Mouse (Mus musculus) embryonic facial prominence, embryonic 11.5 days (tissue): ENCODE data around the gene Suds3. TPM values are rescaled to one million over a fixed set of nuclear protein-coding genes. Genes with fewer than 3 reads are reported as not detected.

Source experiments
- ATAC-seq: fragments of 200-750 bp; cut with Nextera tagmentation; replicated peaks from 2 replicates; pipeline ENCODE4 v1.8.0; 2017; ENCODE audit warnings: low read depth; ENCODE audit not compliant: insufficient number of reproducible peaks, low FRiP score, low TSS enrichment
- DNase-seq: peaks from one replicate; pipeline ENCODE4 v3.0.0-alpha.2; 2015; ENCODE audit warnings: low spot score
- H3K27ac ChIP-seq: fragments of 300-500 bp; sonication (generic); replicated peaks from 2 replicates; pipeline ENCODE4 v1.5.1; 2014; ENCODE audit warnings: mild to moderate bottlenecking, low read depth, low read length, control low read depth
- H3K27me3 ChIP-seq: fragments of 300-500 bp; sonication (generic); 2 replicates; pipeline ENCODE4 v1.6.1; 2014; ENCODE audit warnings: mild to moderate bottlenecking, low read length, moderate library complexity, mixed read lengths; ENCODE audit not compliant: control insufficient read depth, insufficient read depth
- H3K36me3 ChIP-seq: fragments of 300-500 bp; sonication (generic); replicated peaks from 2 replicates; pipeline ENCODE4 v1.6.1; 2014; ENCODE audit warnings: low read depth, mild to moderate bottlenecking, low read length, moderate library complexity, mixed read lengths; ENCODE audit not compliant: control insufficient read depth, insufficient read depth
- H3K4me1 ChIP-seq: fragments of 300-500 bp; sonication (generic); 2 replicates; pipeline ENCODE4 v1.6.1; 2014; ENCODE audit warnings: low read length, mixed read lengths; ENCODE audit not compliant: control insufficient read depth, insufficient read depth
- H3K4me2 ChIP-seq: fragments of 300-500 bp; sonication (generic); 2 replicates; pipeline ENCODE4 v1.6.1; 2014; ENCODE audit warnings: low read depth, mild to moderate bottlenecking, control low read depth, low read length, moderate library complexity
- H3K4me3 ChIP-seq: fragments of 300-500 bp; sonication (generic); 2 replicates; pipeline ENCODE4 v1.5.1; 2014; ENCODE audit warnings: low read depth, low read length, control low read depth
- H3K9ac ChIP-seq: fragments of 300-500 bp; sonication (generic); replicated peaks from 2 replicates; pipeline ENCODE4 v1.6.1; 2014; ENCODE audit warnings: mild to moderate bottlenecking, control low read depth, low read length
- H3K9me3 ChIP-seq: fragments of 300-500 bp; sonication (generic); replicated peaks from 2 replicates; pipeline ENCODE4 v1.6.1; 2016; ENCODE audit warnings: mild to moderate bottlenecking, low read length, inconsistent platforms, mixed read lengths; ENCODE audit not compliant: control insufficient read depth
- WGBS: fragments of 180-500 bp; shearing (Covaris S2); extraction: QIAGEN DNeasy Blood & Tissue Kit; methylation state at CpG from one replicate; pipeline ENCODE4 v1.1.7; 2014; 5-methylcytosine and 5-hydroxymethylcytosine counted together
- polyA plus RNA-seq: library from polyadenylated mRNA; unstranded; fragments of >200 nt; fragmentation: Nextera tagmentation; extraction: Ambion mirVana; gene quantifications from 2 replicates; pipeline ENCODE4 v1.2.1, GENCODE M21; 2014

Suds3 gene
- polyA plus RNA-seq, 1 experiment from 2014 or later = 52.2 TPM

DNA sequence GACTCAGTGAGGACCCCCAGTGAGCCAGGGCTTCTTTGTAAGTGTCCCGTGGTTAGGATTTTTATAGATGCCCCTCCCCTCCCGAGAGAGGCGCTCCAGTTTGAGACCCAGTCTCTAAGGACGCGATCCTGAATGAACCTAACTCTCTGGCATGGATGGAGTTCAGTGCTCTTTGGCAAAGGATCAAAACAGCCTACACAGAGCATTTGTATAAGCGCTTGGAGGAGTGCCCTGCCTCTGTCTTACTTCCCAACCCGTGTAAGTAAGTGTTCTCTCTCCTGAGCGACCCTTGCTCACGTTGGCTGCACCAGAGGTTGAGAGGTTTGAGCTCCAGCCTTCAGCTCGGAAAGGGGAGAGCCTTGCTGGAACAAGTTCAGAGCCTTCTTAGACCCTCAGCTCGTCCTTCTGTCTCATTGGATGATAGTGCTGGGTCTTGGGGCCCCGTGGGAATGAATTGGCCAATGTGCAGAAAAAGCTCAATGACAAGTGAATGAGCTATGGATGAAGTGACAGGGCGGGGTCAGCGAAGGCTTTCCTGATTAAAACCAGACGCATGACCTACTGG is 37.7 kb upstream of the Suds3 start:
- ATAC-seq (no peak), DNase-seq (peak; percentile 56)
- Histone ChIP-seq H3K27me3 (no peaks in the 10 kb centered on the region), H3K27ac (no peak overlapping the region), H3K9ac (no peak overlapping the region), H3K4me3 (no peak overlapping the region), H3K4me2 (no peak overlapping the region), H3K36me3 (no peaks in the 10 kb centered on the region), H3K4me1 (no peaks in the 10 kb centered on the region), H3K9me3 (no peaks in the 10 kb centered on the region)
- WGBS = 67% methylated on average over 15 of the region's 15 CpGs

DNA sequence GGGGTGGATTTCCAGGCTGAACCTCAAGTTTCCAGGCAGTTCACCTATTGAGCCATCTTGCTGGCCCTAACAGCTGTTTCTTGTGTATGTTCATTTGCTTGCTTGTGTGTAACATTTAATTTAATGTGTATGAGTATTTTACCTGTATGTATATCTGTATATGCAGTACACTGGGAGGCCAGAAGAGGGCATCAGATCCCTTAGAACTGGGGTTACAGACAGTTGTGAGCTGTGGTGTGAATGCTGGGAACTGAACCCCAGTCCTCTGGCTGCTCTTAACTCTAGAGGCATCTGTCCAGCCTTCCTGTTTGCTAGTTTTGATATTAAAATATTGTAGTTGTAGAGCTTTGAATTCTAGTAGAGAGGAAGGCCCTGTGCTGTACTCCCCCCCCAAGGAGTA is 37.0 kb upstream of the Suds3 start:
- Histone ChIP-seq H3K27me3 (no peaks in the 10 kb centered on the region), H3K9ac (no peak overlapping the region), H3K27ac (no peak overlapping the region), H3K9me3 (no peaks in the 10 kb centered on the region), H3K4me2 (no peak overlapping the region), H3K36me3 (no peaks in the 10 kb centered on the region), H3K4me1 (no peaks in the 10 kb centered on the region), H3K4me3 (no peak overlapping the region)
- ATAC-seq (no peak), DNase-seq (no peak)

DNA sequence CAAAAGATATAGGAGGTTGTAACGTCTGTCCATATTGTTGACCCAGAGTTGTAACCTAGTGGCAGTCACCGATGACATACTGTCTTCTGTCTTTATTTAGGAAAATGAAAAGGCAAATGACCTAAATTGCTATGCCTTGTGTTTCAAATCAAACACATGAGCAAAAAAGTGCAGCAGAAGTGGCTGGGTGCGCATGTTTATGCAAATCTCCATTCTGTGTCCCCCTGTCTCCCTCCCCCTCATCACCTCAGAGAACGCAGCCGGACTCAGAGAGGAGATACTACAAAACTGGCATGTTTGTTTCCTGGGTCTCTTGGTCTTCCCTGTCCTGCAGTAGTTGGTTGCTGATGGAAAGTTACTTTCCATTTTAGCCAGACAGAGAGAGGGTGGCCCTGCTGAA is 34.2 kb upstream of the Suds3 start:
- Histone ChIP-seq H3K27ac (no peak overlapping the region), H3K9me3 (no peaks in the 10 kb centered on the region), H3K9ac (no peak overlapping the region), H3K4me3 (no peak overlapping the region), H3K4me2 (no peak overlapping the region), H3K36me3 (no peaks in the 10 kb centered on the region), H3K4me1 (no peaks in the 10 kb centered on the region), H3K27me3 (no peaks in the 10 kb centered on the region)
- DNase-seq (no peak), ATAC-seq (no peak)
- WGBS = 85% methylated on average over 5 of the region's 5 CpGs

DNA sequence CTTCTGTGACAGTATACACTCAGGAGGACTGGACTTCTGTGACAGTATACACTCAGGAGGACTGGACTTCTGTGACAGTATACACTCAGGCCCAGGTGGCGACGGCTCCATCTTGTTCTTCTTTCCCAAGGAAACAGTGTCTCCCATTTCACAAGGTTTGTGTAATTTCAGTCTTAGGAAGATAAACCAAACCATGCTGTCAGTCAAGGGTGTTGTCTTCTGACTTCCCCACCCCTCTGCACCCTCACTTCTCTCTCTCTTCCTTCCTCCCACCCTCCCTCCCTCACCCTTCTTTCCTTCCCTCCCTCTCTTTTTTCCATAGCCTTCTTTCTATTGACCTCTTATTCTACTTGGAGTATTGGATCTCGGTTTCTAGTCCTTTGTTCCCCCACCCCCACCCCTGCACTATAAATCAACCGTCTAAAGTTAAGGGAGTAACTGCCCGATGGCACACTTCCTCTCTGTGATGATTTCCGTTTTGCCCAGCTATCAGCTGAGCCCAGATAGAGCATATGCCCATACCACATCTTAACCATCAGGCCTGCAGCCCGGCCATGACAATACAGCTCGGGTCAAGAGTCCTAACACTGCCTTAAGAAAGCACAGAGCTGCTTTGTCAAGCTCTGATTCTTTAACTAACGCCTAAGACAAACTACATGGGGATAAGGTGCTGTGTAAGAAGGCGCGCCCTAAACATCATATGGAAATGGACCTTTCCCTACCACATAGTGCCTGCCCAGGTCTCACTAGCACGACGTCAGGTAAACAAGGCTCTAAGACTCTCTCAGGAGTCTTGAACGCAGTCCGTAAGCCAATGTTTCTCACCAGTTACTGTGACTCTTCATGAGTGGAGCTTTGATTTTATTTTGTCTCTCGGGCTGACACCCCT is 33.4 kb upstream of the Suds3 start:
- Histone ChIP-seq H3K4me2 (no peak overlapping the region), H3K4me3 (no peak overlapping the region), H3K9me3 (no peaks in the 10 kb centered on the region), H3K9ac (no peak overlapping the region), H3K27me3 (no peaks in the 10 kb centered on the region), H3K36me3 (no peaks in the 10 kb centered on the region), H3K4me1 (no peaks in the 10 kb centered on the region), H3K27ac (no peak overlapping the region)
- WGBS = 78% methylated on average over 16 of the region's 16 CpGs
- DNase-seq (no peak), ATAC-seq (no peak)

DNA sequence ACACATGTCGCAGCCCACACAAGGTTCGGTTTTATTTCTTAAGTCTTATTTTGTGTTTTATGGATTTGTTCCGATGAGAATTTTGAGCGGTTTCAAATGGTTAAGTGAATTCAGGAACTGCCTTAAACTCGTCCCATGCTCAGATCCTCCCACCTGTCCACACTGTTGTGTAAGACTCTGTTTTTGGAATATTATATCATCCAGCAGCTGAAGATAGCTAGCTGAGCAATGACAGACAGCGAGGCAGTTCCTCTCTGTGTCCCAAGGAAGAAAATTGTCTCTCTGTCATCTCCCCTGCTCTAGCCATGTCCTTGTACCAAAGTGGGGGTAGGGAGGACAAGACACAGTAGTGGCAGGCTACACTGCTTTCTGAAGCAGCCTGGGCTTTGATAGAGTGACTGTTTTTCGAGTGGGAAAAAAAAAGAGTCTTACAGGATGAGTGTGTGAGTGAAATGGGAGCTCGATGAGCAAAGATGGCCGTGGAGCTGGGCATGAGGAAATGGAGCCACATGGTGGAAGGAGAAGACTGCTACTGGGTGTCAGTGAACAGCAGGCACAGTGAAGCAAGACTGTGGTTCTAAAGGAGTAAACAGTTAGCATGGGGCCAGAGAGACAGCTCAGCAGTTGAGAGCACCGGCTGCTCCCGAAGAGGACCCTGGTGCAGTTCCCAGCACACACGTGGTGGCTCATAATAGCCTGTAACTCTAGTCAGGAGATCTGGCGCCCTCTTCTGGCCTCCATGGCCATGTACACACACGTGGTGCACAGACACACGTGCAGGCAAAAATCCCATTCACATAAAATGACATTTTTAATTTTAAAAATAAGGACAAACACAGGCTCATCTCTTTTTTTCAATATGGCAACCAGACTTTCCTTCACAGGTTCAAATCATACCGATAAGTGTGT is 31.5 kb upstream of the Suds3 start:
- H3K27ac ChIP-seq = no peak overlapping the region
- ATAC-seq = no peak
- H3K4me1 ChIP-seq = no peaks in the 10 kb centered on the region
- no peak overlapping the region for H3K4me2 ChIP-seq
- H3K9me3 ChIP-seq = no peaks in the 10 kb centered on the region
- H3K36me3 ChIP-seq = no peaks in the 10 kb centered on the region
- 87% methylated on average over 16 of the region's 16 CpGs for WGBS
- H3K9ac ChIP-seq = no peak overlapping the region
- no peak for DNase-seq
- H3K4me3 ChIP-seq = no peak overlapping the region
- H3K27me3 ChIP-seq = no peaks in the 10 kb centered on the region

DNA sequence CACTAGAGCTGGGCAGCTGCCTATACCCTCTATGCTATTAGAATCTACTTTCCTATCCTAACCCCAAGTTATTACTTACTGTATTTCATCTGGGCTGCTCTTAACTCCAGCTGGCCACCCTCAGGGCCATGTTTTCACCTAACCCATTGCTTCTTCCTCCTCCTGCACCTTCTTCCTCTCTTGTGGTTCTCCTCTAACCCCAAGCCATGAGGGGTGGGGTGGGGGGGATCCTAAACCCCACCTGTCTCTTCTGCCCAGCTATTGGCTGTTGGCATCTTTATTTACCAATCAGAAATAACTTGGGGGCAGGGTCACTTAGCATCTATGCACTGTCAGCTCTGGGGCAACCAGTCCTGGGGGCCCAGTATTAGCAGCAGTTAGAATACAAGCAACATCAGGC is 30.3 kb upstream of the Suds3 start:
- Histone ChIP-seq H3K27me3 (no peaks in the 10 kb centered on the region), H3K9me3 (no peaks in the 10 kb centered on the region), H3K4me1 (no peaks in the 10 kb centered on the region), H3K36me3 (no peaks in the 10 kb centered on the region), H3K4me3 (no peak overlapping the region), H3K4me2 (no peak overlapping the region), H3K27ac (no peak overlapping the region), H3K9ac (no peak overlapping the region)
- ATAC-seq = no peak
- no peak for DNase-seq

DNA sequence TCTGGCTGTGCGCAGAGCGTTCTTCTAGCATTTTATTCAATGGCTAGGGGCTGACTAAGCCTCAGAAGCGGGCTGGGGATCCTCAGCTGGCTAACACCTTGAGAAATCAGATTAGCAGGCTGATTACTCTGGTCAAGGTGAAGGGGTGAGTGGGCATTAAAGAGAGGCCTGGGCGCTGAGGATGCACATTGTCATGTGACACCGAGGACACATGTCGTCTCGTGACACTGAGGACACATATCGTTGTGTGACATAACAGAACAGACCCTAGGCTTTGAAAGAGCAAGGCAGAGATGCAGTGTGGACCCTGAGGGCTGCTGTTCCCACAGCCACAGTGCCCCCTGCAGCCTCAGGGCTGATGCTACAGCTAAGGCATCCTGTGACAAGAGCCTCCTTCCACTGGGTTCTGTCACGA is 27.8 kb upstream of the Suds3 start:
- DNase-seq = peak; percentile 51
- no peak overlapping the region for H3K4me3 ChIP-seq
- 59% methylated on average over 9 of the region's 9 CpGs for WGBS

DNA sequence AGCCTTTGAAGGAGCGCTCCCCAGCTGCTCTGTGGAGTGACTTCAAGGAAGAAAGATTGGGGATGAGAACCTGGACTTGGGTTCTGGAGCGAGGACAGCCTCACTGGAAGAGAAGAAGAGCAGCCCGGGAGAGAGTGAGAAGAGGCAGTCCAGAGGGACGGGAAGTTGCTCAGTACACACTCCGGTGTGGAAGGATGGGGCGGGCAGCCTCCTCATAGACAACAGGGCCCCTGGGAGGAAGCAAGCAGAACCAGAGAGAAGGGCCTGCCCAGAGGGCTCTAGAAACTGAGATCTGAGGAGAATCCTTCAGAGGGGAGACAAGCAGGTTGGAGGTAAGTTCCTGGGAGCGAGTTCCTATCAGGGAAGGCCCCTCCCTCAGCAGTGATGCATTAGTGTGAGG is 24.5 kb upstream of the Suds3 start:
- Histone ChIP-seq H3K36me3 (no peaks in the 10 kb centered on the region), H3K27me3 (no peaks in the 10 kb centered on the region), H3K27ac (no peak overlapping the region), H3K9ac (no peak overlapping the region), H3K4me1 (no peaks in the 10 kb centered on the region; the same call in 1 of the 2 replicates), H3K4me3 (no peak overlapping the region), H3K4me2 (no peak overlapping the region), H3K9me3 (no peaks in the 10 kb centered on the region)
- ATAC-seq (no peak), DNase-seq (no peak)
- WGBS = 78% methylated on average over 7 of the region's 7 CpGs

More for the DNA sequence above, 27.8 kb upstream of the Suds3 start:
- no peak overlapping the region for H3K4me2 ChIP-seq
- no peaks in the 10 kb centered on the region for H3K9me3 ChIP-seq
- no peak overlapping the region for H3K9ac ChIP-seq
- H3K36me3 ChIP-seq = no peaks in the 10 kb centered on the region
- no peaks in the 10 kb centered on the region for H3K27me3 ChIP-seq
- no peaks in the 10 kb centered on the region for H3K4me1 ChIP-seq
- H3K27ac ChIP-seq = no peak overlapping the region
- no peak for ATAC-seq
